Mouse (Mus musculus): ENCODE measurements at regions not wholly inside any gene's neighbourhood (a gene's known extent, or its start where the extent isn't known, plus 50 kb on each side); places are given as distances from the start of the nearest gene placed in this dataset.

- DNase-seq (ENCODE audit: low spot score in 2 of 2), result no peak
- intact Hi-C loops (cut with DNase I), result no loop called here
Observed at GRCm38 (mm10) chr6:140368354-140369069, 55.3 kb upstream of the Plekha5 start.

DNA sequence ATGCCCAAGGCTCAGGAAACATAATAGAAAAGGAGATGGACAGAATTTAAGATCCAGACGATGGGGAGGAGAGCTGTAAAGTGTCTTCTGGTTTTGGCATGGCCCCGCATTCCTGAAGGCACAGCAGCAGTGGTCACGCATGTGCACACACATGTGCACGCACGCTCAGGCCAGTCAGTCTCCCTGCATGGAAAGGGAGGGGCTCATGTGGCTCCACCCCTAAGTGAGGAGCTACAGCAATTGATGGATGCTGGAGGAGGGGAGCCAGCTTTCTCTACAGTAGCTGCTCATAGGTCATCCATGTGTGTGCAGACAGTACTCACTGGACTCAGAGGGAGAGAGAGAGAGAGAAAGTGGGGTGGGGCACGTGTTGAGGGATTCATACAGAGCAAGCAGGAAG lies 56.6 kb upstream of the Plekha5 start:
- intact Hi-C loops (cut with DNase I), result no loop called here
- DNase-seq (ENCODE audit: low spot score in 2 of 2), result no peak

GRCm38 (mm10) chr6:140366791-140367190 lies 57.1 kb upstream of the Plekha5 start:
- no peak for DNase-seq (ENCODE audit: low spot score in 2 of 2)
- intact Hi-C loops (cut with DNase I), result no loop called here

- intact Hi-C loops (cut with DNase I), result loop anchor here (5.0 kb wide), 1 partner anchor 61 kb away; the partner anchor contains the start of gene Plekha5
- DNase-seq (ENCODE audit: low spot score in 2 of 2), result peak; percentile 23 to 54
Observed at GRCm38 (mm10) chr6:140360996-140361395, 62.9 kb upstream of the Plekha5 start.

GRCm38 (mm10) chr6:140357901-140358300 lies 66.0 kb upstream of the Plekha5 start:
- intact Hi-C loops (cut with DNase I), result no loop called here
- no peak for DNase-seq (ENCODE audit: low spot score in 2 of 2)

- intact Hi-C loops (cut with DNase I), result no loop called here
- DNase-seq (ENCODE audit: low spot score in 2 of 2), result no peak
Observed at GRCm38 (mm10) chr6:140357300-140357699, 66.6 kb upstream of the Plekha5 start.

DNA sequence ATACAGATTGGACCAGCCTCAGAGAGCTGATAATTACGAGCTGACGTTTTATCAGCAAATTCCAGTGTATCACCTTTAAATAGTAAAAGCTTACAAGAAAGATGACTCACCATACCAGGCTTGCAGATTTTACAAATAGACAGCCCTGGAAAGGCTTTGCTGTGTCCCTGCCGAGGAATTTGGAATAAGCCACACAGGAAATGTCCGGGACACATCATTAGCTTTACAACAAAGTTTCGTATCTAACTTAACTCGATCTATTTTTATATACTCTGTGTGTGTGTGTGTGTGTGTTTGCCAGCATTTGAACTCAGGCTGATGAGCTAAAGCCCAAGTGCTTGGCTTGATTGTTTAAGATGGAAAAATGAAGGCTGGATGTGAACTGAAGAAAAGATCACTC lies 69.8 kb upstream of the Plekha5 start:
- intact Hi-C loops (cut with DNase I), result no loop called here
- DNase-seq (ENCODE audit: low spot score in 2 of 2), result no peak

DNA sequence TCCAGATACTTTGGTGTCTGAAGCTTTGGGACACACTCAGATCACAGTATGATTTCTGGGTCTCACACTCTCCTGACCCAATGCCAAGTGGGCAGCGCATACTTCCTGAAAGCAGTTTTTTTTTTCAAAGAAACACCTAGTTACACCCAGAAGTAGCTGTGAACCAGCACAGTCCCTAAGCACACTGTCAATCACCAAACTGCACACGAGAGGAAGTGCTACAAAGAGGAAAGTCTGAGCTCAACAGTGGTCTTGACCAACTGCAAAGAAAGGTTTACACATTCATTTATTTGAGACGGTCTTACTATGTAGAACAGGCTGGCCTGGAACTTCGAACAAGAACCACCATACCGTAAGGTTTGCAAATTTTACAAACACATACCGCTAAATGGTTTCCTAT lies 70.2 kb upstream of the Plekha5 start:
- DNase-seq (ENCODE audit: low spot score in 2 of 2), result no peak
- intact Hi-C loops (cut with DNase I), result no loop called here

DNA sequence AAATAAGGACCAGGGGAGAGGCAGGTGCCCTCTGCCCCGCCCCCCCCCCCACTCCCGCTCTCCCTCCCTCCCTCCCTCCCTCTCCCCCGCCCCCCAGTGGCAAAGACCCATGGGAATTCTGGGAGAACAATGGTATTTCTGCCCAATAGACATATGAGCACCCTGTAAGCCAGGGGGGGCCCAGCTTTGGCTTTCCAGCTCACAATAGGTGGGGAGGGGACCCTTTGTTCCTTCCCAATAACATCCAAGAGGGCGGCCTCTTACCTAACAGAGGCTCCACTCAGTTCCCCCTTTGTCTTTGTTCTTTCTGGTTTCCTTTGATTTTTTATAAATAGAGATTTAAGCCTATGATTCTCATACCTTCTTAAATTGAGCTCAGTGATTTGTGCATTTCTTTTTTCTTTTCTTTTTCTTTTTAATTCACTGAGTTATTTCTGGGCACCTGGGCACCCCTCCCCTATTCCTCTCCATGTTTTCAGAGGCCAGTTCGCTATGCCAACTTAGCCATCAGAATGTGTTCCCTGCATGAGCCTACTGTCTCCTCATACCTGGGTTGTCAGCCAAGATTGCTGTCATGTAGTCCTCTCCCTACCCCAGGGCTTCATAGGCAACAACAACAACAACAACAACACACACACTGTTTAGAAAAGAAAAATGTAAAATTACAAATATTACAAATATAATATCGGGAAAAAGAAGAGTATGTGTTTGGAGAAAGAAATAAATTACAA lies 72.3 kb upstream of the Plekha5 start:
- intact Hi-C loops (cut with DNase I), result no loop called here
- no peak for DNase-seq (ENCODE audit: low spot score in 2 of 2)

GRCm38 (mm10) chr6:140348578-140348977 lies 75.3 kb upstream of the Plekha5 start:
- intact Hi-C loops (cut with DNase I), result no loop called here
- DNase-seq (ENCODE audit: low spot score in 2 of 2), result no peak

DNA sequence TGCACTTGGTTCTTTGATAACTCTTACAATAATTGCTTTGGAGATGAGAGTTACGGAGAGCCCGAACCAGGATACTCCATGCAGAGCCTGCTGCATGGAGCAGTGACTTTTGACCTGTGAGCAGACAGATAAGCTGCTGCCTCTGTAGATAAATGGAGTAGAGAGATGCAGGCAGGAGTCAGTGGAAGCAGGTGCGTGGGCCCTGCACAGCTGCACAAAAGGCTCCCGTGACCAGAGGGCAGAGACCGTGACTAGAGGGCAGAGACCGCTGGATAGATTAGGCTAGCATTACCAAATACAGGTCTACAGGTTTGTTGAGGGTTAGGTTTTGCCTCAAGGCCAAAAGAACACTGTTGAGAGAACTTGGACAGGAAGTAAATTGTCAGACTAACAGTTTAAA lies 76.9 kb upstream of the Plekha5 start:
- intact Hi-C loops (cut with DNase I), result no loop called here
- DNase-seq (ENCODE audit: low spot score in 2 of 2), result no peak

DNA sequence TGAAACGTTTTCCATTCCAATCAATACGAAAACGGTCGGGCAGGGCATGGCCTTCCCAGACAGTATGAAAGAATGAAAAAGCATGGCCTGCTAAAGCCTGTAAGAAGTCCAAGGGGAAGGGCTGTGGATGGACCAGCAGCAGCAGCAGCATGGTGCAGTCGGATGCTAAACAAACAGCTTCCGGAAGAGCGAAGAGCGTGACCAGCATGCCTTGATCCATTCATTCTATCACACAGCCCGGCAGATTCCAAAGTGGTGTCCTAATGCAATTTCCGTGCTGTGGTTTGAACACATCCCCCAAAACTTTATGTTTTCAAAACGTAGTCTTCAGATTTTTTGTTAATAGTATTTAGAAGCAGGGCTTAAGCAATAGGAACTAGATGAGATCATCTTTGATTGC lies 80.2 kb upstream of the Plekha5 start:
- intact Hi-C loops (cut with DNase I), result no loop called here
- DNase-seq (ENCODE audit: low spot score in 2 of 2), result no peak

- intact Hi-C loops (cut with DNase I), result no loop called here
- no peak for DNase-seq (ENCODE audit: low spot score in 2 of 2)
Observed at GRCm38 (mm10) chr6:140342881-140343280, 81.0 kb upstream of the Plekha5 start.

GRCm38 (mm10) chr6:140339731-140340130 lies 84.1 kb upstream of the Plekha5 start:
- intact Hi-C loops (cut with DNase I), result no loop called here
- no peak for DNase-seq (ENCODE audit: low spot score in 2 of 2)

DNA sequence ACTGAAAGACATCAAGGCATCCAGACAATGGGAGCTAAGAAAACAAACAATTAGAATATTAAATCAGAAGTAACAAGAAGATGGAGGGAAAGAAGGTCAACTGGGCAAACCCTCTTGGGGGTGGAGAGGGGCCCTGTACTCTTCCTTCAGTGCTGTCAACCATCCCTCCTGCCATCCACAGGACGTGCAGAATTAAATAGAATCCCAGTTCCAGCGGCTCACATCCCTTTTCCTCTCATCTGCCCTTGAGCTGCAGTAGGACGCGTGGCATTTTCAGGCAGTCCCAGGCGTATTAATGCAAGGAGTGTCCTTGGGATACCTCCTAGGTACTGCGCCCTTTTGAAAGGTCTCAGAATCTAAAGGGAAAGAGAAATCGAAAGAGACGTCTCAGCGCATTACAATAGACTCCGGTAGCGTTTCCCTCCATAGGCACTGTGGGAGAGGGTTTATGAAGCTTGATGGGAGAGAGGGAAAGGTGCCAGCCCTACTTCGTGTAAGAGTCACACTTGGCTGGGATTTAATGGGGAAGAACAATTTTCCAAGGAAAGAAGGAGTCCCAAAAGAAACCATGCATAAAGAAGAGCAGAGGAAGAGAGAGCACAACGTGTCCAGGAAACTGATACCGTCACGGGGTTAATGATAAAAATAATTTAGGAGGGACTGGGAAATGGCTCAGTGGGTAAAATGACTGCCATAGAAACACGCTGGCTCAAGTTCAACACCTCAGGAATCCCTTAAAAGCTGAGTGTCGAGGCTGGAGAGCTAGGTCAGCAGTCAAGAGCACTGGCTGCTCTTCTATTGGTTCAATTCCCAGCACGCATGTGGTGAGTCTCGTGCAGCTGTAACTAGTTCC lies 85.7 kb upstream of the Plekha5 start:
- DNase-seq (ENCODE audit: low spot score in 2 of 2), result no peak
- intact Hi-C loops (cut with DNase I), result no loop called here

GRCm38 (mm10) chr6:140337083-140337491 lies 86.8 kb upstream of the Plekha5 start:
- DNase-seq (ENCODE audit: low spot score in 2 of 2), result no peak
- intact Hi-C loops (cut with DNase I), result no loop called here

DNA sequence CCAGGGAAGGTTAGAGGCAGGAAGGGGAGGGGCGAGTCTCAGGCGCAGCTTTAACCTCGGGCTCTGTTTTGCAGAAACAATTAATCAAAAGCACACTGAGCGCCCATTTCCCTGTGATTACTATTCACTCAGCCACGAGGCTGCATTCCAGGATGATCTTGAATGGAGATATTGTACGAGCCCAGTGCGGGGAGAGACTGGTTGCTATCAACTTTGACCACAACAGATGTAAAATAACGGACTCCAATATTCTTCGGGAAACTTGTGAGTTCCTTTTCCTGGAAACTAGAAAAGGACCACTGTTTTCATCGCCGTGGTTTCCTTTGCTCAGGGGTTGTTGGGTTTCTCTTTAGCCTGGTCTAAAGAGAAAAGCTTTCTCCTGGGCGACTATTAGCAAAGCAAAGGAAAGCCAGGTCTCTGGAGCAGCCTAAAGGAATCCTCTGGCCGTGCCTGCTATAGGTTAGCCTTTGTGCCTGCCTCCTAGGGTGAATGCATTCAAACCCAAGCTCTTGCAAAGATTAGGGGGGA lies 87.4 kb upstream of the Plekha5 start:
- intact Hi-C loops (cut with DNase I), result no loop called here
- DNase-seq (ENCODE audit: low spot score in 2 of 2), result no peak

GRCm38 (mm10) chr6:140333397-140333796 lies 90.5 kb upstream of the Plekha5 start:
- intact Hi-C loops (cut with DNase I), result no loop called here
- no peak for DNase-seq (ENCODE audit: low spot score in 2 of 2)

DNA sequence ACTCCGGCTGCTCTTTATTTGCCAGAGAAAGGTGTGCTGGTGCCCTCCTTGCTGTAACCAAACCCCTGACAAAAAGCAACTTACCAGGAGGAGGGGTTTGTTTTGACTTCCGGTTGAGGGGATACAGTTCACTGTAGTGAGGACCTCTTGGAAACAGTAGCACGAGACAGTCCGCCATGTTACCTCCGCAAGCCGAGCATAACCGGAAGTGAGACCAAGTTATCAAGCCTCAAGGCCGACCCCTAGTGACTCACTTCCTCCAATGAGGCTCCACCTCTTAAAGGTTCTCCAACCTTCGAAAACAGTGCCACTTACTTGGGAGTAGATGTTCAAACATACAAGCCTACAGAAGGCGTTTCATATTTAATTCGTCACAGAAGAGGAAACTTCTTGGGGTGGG lies 115.2 kb upstream of the Plekha5 start:
- intact Hi-C loops (cut with DNase I), result no loop called here
- no peak for DNase-seq (ENCODE audit: low spot score in 2 of 2)

DNA sequence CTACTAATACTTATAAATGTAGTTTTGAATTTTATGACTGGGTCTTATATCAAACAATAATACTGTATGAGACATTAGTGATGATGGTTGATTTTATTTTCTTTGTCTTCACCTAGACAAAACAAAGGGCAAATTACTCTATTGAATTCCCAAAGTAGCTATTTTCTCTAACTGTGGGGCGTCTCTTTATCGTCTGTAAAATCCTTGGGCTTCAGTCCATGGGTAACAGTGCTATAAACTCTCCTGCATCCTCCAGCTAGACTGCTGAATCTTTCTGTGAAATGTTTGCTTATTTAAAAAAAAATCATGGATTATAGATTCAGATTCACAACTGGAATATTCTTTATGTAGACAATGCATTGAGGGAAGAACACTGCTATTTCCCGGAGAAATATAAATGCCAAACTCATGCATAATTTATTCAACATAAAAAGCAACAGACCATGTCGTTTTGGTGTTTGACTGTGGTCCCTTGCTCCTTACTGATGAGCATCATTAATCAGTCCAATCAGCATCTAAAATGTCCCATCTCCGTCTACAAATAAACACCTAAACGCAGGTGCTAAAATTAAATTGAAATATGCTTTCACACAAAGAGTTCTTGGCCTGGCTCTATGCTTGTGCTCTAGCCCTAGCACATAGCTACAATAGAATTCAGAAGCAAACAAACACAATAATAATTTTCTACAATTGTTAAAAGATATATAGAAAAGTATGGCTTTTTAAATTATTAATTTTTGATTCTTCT lies 116.9 kb upstream of the Plekha5 start:
- intact Hi-C loops (cut with DNase I), result no loop called here
- no peak for DNase-seq (ENCODE audit: low spot score in 2 of 2)
